Mouse (Mus musculus): ENCODE measurements around the gene Kcnk4.

The Kcnk4 gene

GRCm38 (mm10) chr19:6892512-6892911 lies 41.8 kb downstream of the Kcnk4 start:
- no peak for DNase-seq (ENCODE audit: low spot score in 2 of 2)

GRCm38 (mm10) chr19:6877965-6878364 lies 56.4 kb downstream of the Kcnk4 start:
- DNase-seq (ENCODE audit: low spot score in 2 of 2), result no peak

- no peak for DNase-seq (ENCODE audit: low spot score in 2 of 2)
Observed at GRCm38 (mm10) chr19:6876799-6877198, 57.5 kb downstream of the Kcnk4 start.

GRCm38 (mm10) chr19:6875834-6876233 lies 58.5 kb downstream of the Kcnk4 start:
- no peak for DNase-seq (ENCODE audit: low spot score in 2 of 2)

GRCm38 (mm10) chr19:6874257-6874656 lies 60.1 kb downstream of the Kcnk4 start:
- no peak for DNase-seq (ENCODE audit: low spot score in 2 of 2)
